Mouse (Mus musculus) heart, postnatal 0 days (tissue): Measurements from ENCODE around the gene Qtrt2. TPM values are rescaled to one million over a fixed set of nuclear protein-coding genes. Genes with fewer than 3 reads are reported as not detected.

ENCODE experiments used
- ATAC-seq: fragments of 200-750 bp; cut with Nextera tagmentation; 2 replicates; pipeline ENCODE4 v1.8.0; 2017; ENCODE audit warnings: low read depth, moderate number of reproducible peaks, moderate library complexity; ENCODE audit not compliant: insufficient read depth
- DNase-seq: peaks from one replicate; pipeline ENCODE4 v3.0.0-alpha.2; 2016; ENCODE audit warnings: low spot score
- H3K27ac ChIP-seq: fragments of 300-500 bp; sonication (generic); 2 replicates; pipeline ENCODE4 v1.5.1; 2014; ENCODE audit warnings: low read depth, mild to moderate bottlenecking
- H3K27me3 ChIP-seq: fragments of 300-500 bp; sonication (generic); 2 replicates; pipeline ENCODE4 v1.6.1; 2014; ENCODE audit warnings: low read length, mixed read lengths; ENCODE audit not compliant: control insufficient read depth, insufficient read depth
- H3K36me3 ChIP-seq: fragments of 300-500 bp; sonication (generic); replicated peaks from 2 replicates; pipeline ENCODE4 v1.6.1; 2014; ENCODE audit warnings: low read length, mixed read lengths; ENCODE audit not compliant: control insufficient read depth, insufficient read depth
- H3K4me1 ChIP-seq: fragments of 300-500 bp; sonication (generic); 2 replicates; pipeline ENCODE4 v1.6.1; 2014; ENCODE audit warnings: antibody characterized with exemption; ENCODE audit not compliant: control insufficient read depth, insufficient read depth
- H3K4me2 ChIP-seq: fragments of 300-500 bp; sonication (generic); 2 replicates; pipeline ENCODE4 v1.6.1; 2014; ENCODE audit warnings: low read depth, mild to moderate bottlenecking, low read length, moderate library complexity
- H3K4me3 ChIP-seq: fragments of 300-500 bp; sonication (generic); 2 replicates; pipeline ENCODE4 v1.5.1; 2014; ENCODE audit warnings: low read depth, low read length
- H3K9ac ChIP-seq: fragments of 300-500 bp; sonication (generic); replicated peaks from 2 replicates; pipeline ENCODE4 v1.6.1; 2014; ENCODE audit warnings: low read depth, low read length, mixed read lengths
- H3K9me3 ChIP-seq: fragments of 300-500 bp; sonication (generic); replicated peaks from 2 replicates; pipeline ENCODE4 v1.6.1; 2016; ENCODE audit warnings: low read length; ENCODE audit not compliant: control insufficient read depth
- CTCF ChIP-seq: IDR thresholded peaks from 2 replicates; pipeline ENCODE4 v1.5.1; 2016; ENCODE audit warnings: antibody characterized with exemption, control low read depth, low read depth
- EP300 ChIP-seq: IDR thresholded peaks from 2 replicates; pipeline ENCODE4 v1.6.1; 2016; ENCODE audit warnings: antibody characterized with exemption, low read depth
- WGBS: fragments of 180-500 bp; shearing (Covaris S2); extraction: QIAGEN DNeasy Blood & Tissue Kit; methylation state at CpG from one replicate; pipeline ENCODE4 v1.1.7; 2014; 5-methylcytosine and 5-hydroxymethylcytosine counted together
- polyA plus RNA-seq: library from polyadenylated mRNA; unstranded; fragments of >200 nt; fragmentation: Nextera tagmentation; extraction: Ambion mirVana; gene quantifications from 2 replicates; pipeline ENCODE4 v1.2.1, GENCODE M21; 2015
- total RNA-seq: library from RNA; depleted of rRNA; stranded (reverse); fragments of >200 nt; gene quantifications from 2 replicates; pipeline ENCODE4 v1.2.3, GENCODE M21; 2014; ENCODE audit warnings: low replicate concordance; rRNA removed

Gene Qtrt2
- total RNA-seq: 10.6 and 30.0 TPM in 2 replicates
- polyA plus RNA-seq: 8.7 and 9.5 TPM in 2 replicates

GRCm38 (mm10) chr16:43926341-43926859, at the start of gene Qtrt2:
Gene Qtrt2 (minus strand): TSS chr16:43926809.
- 68% methylated on average over 6 of the region's 6 CpGs for WGBS
- Histone ChIP-seq H3K27me3 (no peaks in the 10 kb centered on the region), H3K9ac (no peak within 1 kb of the TSS), H3K27ac (no peak within 1 kb of the TSS), H3K4me2 (no peak within 1 kb of the TSS), H3K4me3 (no peak within 1 kb of the TSS), H3K4me1 (no peaks in the 10 kb centered on the region), H3K9me3 (no peaks in the 10 kb centered on the region), H3K36me3 (no peaks in the 10 kb centered on the region)
- no peak for DNase-seq
- no peak for TF ChIP-seq EP300
- no peak for TF ChIP-seq CTCF
- no peak for ATAC-seq

DNA sequence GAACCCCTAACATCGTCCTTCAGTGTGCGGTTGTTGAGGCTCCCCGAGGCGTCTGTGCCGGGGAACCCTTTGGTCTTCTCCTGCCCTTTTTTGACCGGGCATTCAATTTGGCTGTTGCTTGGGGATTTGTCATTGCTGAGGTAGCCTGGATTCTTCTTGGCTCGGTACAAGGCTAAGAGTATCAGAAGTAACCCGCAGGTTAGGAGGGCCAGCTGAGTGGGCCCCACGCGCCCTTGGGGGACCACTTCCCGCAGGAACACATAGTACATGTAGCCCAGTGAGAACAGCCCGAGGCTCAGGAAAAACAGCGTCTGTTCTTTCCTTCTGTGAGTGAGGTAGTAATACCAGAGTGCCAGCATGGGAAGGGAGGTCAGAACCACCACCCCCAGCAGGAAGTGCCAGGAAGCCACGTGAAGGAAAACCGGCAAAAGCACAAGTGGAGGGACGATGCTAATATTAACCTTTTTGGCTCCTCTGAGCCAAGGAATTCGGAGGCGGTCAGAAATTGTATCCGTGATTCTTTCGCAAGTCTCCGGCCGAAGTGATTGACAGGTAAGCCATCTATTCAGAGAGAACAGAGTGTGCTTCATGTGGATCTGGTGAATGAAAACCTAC, 47.1 kb upstream of the Qtrt2 start:
- no peaks in the 10 kb centered on the region for H3K4me1 ChIP-seq
- H3K9me3 ChIP-seq: no peaks in the 10 kb centered on the region
- ATAC-seq (no peak), DNase-seq (no peak)
- no peak overlapping the region for H3K4me3 ChIP-seq
- TF ChIP-seq CTCF: no peak
- no peak for TF ChIP-seq EP300
- H3K4me2 ChIP-seq: no peak overlapping the region
- no peak overlapping the region for H3K9ac ChIP-seq
- H3K27me3 ChIP-seq: no peaks in the 10 kb centered on the region
- H3K36me3 ChIP-seq: no peaks in the 10 kb centered on the region
- no peak overlapping the region for H3K27ac ChIP-seq
- WGBS: 82% methylated on average over 22 of the region's 22 CpGs

DNA sequence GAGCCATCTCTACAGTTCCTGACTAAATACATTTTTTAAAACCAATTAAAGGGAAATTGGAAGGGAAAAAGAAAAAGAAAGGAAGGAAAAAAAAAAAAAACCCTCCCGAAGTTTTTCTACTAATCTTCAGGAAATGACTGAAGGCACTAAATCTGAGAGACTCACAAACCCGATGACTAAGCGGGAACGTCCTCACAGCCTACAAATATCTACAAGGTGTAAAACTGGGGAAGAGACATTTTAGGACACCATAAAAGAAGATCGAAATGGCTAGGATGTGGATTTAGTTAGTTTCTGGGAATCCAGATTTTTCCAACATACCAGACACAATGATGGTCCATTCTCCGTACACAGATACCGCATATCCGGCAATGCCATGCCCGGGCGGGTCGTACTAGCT, 46.5 kb upstream of the Qtrt2 start:
- no peaks in the 10 kb centered on the region for H3K4me1 ChIP-seq
- no peak overlapping the region for H3K9ac ChIP-seq
- DNase-seq (no peak), ATAC-seq (no peak)
- no peaks in the 10 kb centered on the region for H3K9me3 ChIP-seq
- H3K36me3 ChIP-seq: no peaks in the 10 kb centered on the region
- H3K4me2 ChIP-seq: no peak overlapping the region
- H3K27me3 ChIP-seq: no peaks in the 10 kb centered on the region
- TF ChIP-seq EP300 (no peak), CTCF (no peak)
- WGBS: 83% methylated on average over 11 of the region's 11 CpGs
- H3K4me3 ChIP-seq: no peak overlapping the region
- H3K27ac ChIP-seq: no peak overlapping the region

DNA sequence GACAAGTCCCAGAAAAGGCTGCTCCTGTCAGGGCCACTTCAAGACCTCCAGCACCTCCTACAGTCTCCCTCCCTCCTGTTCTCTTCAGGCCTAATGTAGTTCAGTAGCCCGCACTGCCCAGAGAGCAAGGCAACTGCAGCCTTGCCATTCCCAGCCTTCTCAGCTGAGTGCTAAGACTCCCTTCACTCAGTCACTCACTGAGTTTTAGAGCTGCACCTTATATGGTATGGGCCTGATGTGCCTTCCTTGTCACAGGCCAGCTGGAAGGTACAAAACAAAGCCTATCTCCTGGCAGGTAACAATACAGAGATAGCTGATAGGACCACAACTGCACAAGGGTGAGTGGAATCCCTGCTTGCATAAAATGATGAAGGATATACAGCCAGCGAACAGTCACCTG, 45.8 kb upstream of the Qtrt2 start:
- H3K27ac ChIP-seq: no peak overlapping the region
- 84% methylated on average over 2 of the region's 2 CpGs for WGBS
- ATAC-seq (no peak), DNase-seq (no peak)
- H3K4me3 ChIP-seq: no peak overlapping the region
- no peaks in the 10 kb centered on the region for H3K9me3 ChIP-seq
- no peak overlapping the region for H3K4me2 ChIP-seq
- no peaks in the 10 kb centered on the region for H3K36me3 ChIP-seq
- H3K4me1 ChIP-seq: no peaks in the 10 kb centered on the region
- TF ChIP-seq CTCF (no peak), EP300 (no peak)
- no peaks in the 10 kb centered on the region for H3K27me3 ChIP-seq
- no peak overlapping the region for H3K9ac ChIP-seq

- 89% methylated on average over 9 of the region's 9 CpGs for WGBS
- Histone ChIP-seq H3K4me1 (no peaks in the 10 kb centered on the region), H3K27ac (no peak overlapping the region), H3K9ac (no peak overlapping the region), H3K27me3 (no peaks in the 10 kb centered on the region), H3K36me3 (no peaks in the 10 kb centered on the region), H3K4me3 (no peak overlapping the region), H3K9me3 (no peaks in the 10 kb centered on the region), H3K4me2 (no peak overlapping the region)
- no peak for DNase-seq
- TF ChIP-seq CTCF: no peak
- no peak for TF ChIP-seq EP300
- no peak for ATAC-seq
Measured at GRCm38 (mm10) chr16:43971741-43972140, 45.1 kb upstream of the Qtrt2 start.

DNA sequence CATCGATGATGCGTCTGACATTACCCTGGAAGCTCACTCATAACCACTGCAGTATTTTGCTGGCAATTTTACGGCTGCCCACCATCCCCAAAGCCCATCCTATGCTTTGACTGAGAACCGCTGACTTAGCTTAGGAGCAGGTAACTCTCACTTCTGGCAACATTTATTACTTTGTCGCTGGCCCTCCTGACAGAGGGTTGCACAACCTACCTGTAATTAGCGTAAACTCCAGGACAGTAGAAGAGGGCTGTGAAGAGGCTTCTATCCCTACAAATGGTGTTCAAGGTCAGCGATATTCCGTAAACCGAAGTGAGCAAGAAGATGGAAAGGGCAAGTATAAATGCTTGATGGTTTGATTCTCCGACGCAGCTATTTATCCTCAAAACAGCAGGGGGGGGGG, 44.6 kb upstream of the Qtrt2 start:
- TF ChIP-seq CTCF (no peak), EP300 (no peak)
- Histone ChIP-seq H3K27me3 (no peaks in the 10 kb centered on the region), H3K4me3 (no peak overlapping the region), H3K27ac (no peak overlapping the region), H3K36me3 (no peaks in the 10 kb centered on the region), H3K4me2 (no peak overlapping the region), H3K4me1 (no peaks in the 10 kb centered on the region), H3K9ac (no peak overlapping the region), H3K9me3 (no peaks in the 10 kb centered on the region)
- whole genome bisulfite sequencing: 93% methylated on average over 11 of the region's 11 CpGs
- DNase-seq (no peak), ATAC-seq (no peak)
